In genomic region chr9:99799387-99800021, GRCm38 (mm10) we compare ENCODE assay signal across 8 mouse cellular contexts.
A peak's percentile ranks its signal among the peaks of the same experiment; 100 is the strongest.
DNase-seq lines count a peak whose midpoint lies in the region; ATAC-seq and TF ChIP-seq lines count a peak whose summit lies in the region.

No protein-coding gene starts in this region.

- no peak for TF ChIP-seq POLR2A in olfactory bulb, adult 2 months (IDR thresholded peaks at IDR 0.05; ENCODE audit: insufficient read depth, low read depth, low read length)

- H3K4me3 ChIP-seq in heart, embryonic 15.5 days, result peak overlapping the region; percentile 48
- H3K4me3 ChIP-seq in heart, postnatal 0 days (ENCODE audit: low read depth, low read length), result peak overlapping the region; percentile 41
- H3K4me3 ChIP-seq in limb, embryonic 13.5 days, result peak overlapping the region; percentile 39
- H3K4me3 ChIP-seq in olfactory bulb, adult 2 months (ENCODE audit: insufficient read depth, low read depth, low read length), result peak overlapping the region; percentile 1; the same call in 1 of the 2 replicates

- H3K4me1 ChIP-seq in heart, embryonic 15.5 days (replicated peaks), result peaks cover 9% of the 10 kb centered on the region
- H3K4me1 ChIP-seq in heart, postnatal 0 days (ENCODE audit: control insufficient read depth, insufficient read depth), result peaks cover 6% of the 10 kb centered on the region; the same call in 1 of the 2 replicates
- peaks cover 13% of the 10 kb centered on the region for H3K4me1 ChIP-seq in limb, embryonic 13.5 days
- H3K4me1 ChIP-seq in olfactory bulb, adult 2 months (ENCODE audit: control insufficient read depth, insufficient read depth, low read length), result peaks cover 15% of the 10 kb centered on the region

- H3K9ac ChIP-seq in heart, embryonic 15.5 days, result peak overlapping the region; percentile 47
- peak overlapping the region; percentile 24; the same call in 1 of the 2 replicates for H3K9ac ChIP-seq in heart, postnatal 0 days (replicated peaks; ENCODE audit: low read depth, low read length)
- peak overlapping the region; percentile 43 for H3K9ac ChIP-seq in limb, embryonic 13.5 days

- no peak overlapping the region for H3K27ac ChIP-seq in heart, embryonic 15.5 days
- no peak overlapping the region for H3K27ac ChIP-seq in heart, postnatal 0 days (ENCODE audit: low read depth)
- no peak overlapping the region for H3K27ac ChIP-seq in limb, embryonic 13.5 days
- H3K27ac ChIP-seq in olfactory bulb, adult 2 months (ENCODE audit: insufficient read depth, low read depth, low read length), result no peak overlapping the region

- H3K4me2 ChIP-seq in heart, embryonic 15.5 days, result peak overlapping the region; percentile 75
- peak overlapping the region; percentile 70 for H3K4me2 ChIP-seq in heart, postnatal 0 days (ENCODE audit: low read depth, low read length)
- H3K4me2 ChIP-seq in limb, embryonic 13.5 days (replicated peaks), result peak overlapping the region; percentile 71

- TF ChIP-seq CTCF in heart, postnatal 0 days (IDR thresholded peaks at IDR 0.05; ENCODE audit: low read depth), result no peak
- no peak for TF ChIP-seq CTCF in olfactory bulb, adult 2 months (IDR thresholded peaks at IDR 0.05; ENCODE audit: insufficient read depth, low read depth, low read length)

- no peak; the same call in 1 of the 2 replicates for ATAC-seq in heart, embryonic 15.5 days (replicated peaks; ENCODE audit: insufficient number of reproducible peaks, insufficient read depth, low FRiP score, low read depth)
- ATAC-seq in heart, postnatal 0 days (ENCODE audit: insufficient read depth, low read depth), result peak; percentile 51; the same call in 1 of the 2 replicates
- ATAC-seq in limb, embryonic 13.5 days (ENCODE audit: low FRiP score, low read depth), result peak; percentile 57; the same call in 1 of the 2 replicates
- ATAC-seq in erythroid progenitor cell, adult 5-6 weeks (replicated peaks; ENCODE audit: low FRiP score, poor library complexity, severe bottlenecking), result no peak

- no peaks in the 10 kb centered on the region for H3K36me3 ChIP-seq in heart, embryonic 15.5 days
- no peaks in the 10 kb centered on the region for H3K36me3 ChIP-seq in heart, postnatal 0 days (replicated peaks; ENCODE audit: control insufficient read depth, insufficient read depth, low read length)
- no peaks in the 10 kb centered on the region for H3K36me3 ChIP-seq in limb, embryonic 13.5 days

- peaks cover 20% of the 10 kb centered on the region for H3K27me3 ChIP-seq in heart, embryonic 15.5 days
- H3K27me3 ChIP-seq in heart, postnatal 0 days (ENCODE audit: control insufficient read depth, insufficient read depth, low read length), result no peaks in the 10 kb centered on the region
- peaks cover 16% of the 10 kb centered on the region; the same call in 1 of the 2 replicates for H3K27me3 ChIP-seq in limb, embryonic 13.5 days

- under 1% methylated on average over 16 of the region's 16 CpGs for WGBS in heart, embryonic 15.5 days
- 2% methylated on average over 16 of the region's 16 CpGs for WGBS in heart, postnatal 0 days
- 4% methylated on average over 16 of the region's 16 CpGs for WGBS in limb, embryonic 13.5 days
- 6% methylated on average over 16 of the region's 16 CpGs for WGBS in olfactory bulb, adult 2 months

- TF ChIP-seq EP300 in heart, postnatal 0 days (IDR thresholded peaks at IDR 0.05; ENCODE audit: low read depth), result no peak

- DNase-seq in heart, adult 9 months (ENCODE audit: low spot score in 2 of 2), result no peak
- DNase-seq in embryo, embryonic 10.5 days (ENCODE audit: low spot score), result peak; percentile 82
- peak; percentile 9 for DNase-seq in heart, postnatal 0 days (ENCODE audit: low spot score)
- no peak for DNase-seq in cerebellum, adult 11 months

- H3K9me3 ChIP-seq in heart, embryonic 15.5 days (replicated peaks), result no peaks in the 10 kb centered on the region
- no peaks in the 10 kb centered on the region for H3K9me3 ChIP-seq in heart, postnatal 0 days (replicated peaks; ENCODE audit: control insufficient read depth, low read length)
- no peaks in the 10 kb centered on the region for H3K9me3 ChIP-seq in limb, embryonic 13.5 days

Comparison
In these comparisons a context has a peak if more than half of its experiments do, and no peak if none do; other contexts are left out.
1. ATAC-seq: peak in heart, postnatal 0 days (single experiment) and limb, embryonic 13.5 days (single experiment); none in heart, embryonic 15.5 days (single experiment) and erythroid progenitor cell, adult 5-6 weeks (single experiment).
2. DNase-seq: peak in embryo, embryonic 10.5 days (single experiment) and heart, postnatal 0 days (single experiment); none in heart, adult 9 months (0 of 2) and cerebellum, adult 11 months (single experiment).
3. Peak in every context shown above with its lines, with median percentiles within 50 percentile points of each other: H3K4me2 ChIP-seq, H3K4me3 ChIP-seq and H3K9ac ChIP-seq.